Mouse (Mus musculus) lung, postnatal 4 days (tissue): Measurements from ENCODE around the gene Rps27l.

Source experiments
- DNase-seq, 2 experiments: peaks; one replicate each; pipeline ENCODE4 v3.0.0; 2021

Gene Rps27l

GRCm38 (mm10) chr9:66920488-66921279 is 25.2 kb upstream of the Rps27l start:
- no peak for DNase-seq

- DNase-seq, result no peak
These were observed 23.8 kb upstream of the Rps27l start for GRCm38 (mm10) chr9:66922076-66922475.

- no peak for DNase-seq
These were observed 20.0 kb upstream of the Rps27l start for GRCm38 (mm10) chr9:66925853-66926252.

GRCm38 (mm10) chr9:66927696-66928402 is 18.0 kb upstream of the Rps27l start:
- no peak for DNase-seq

GRCm38 (mm10) chr9:66930351-66930750 is 15.5 kb upstream of the Rps27l start:
- DNase-seq, result no peak

- no peak for DNase-seq
These were observed 11.7 kb upstream of the Rps27l start for GRCm38 (mm10) chr9:66933869-66934808.

- peak; percentile 40 to 70 for DNase-seq
These were observed 8.4 kb upstream of the Rps27l start for GRCm38 (mm10) chr9:66937507-66937906.

- DNase-seq, result peak in 1 of 2 experiments; percentile 49
These were observed 7.0 kb upstream of the Rps27l start for GRCm38 (mm10) chr9:66938836-66939235.

GRCm38 (mm10) chr9:66945161-66945560 is 725 bp upstream of the Rps27l start:
- no peak for DNase-seq

GRCm38 (mm10) chr9:66948536-66948935 is 2.6 kb downstream of the Rps27l start:
- DNase-seq, result no peak

GRCm38 (mm10) chr9:66952321-66952720 is 6.4 kb downstream of the Rps27l start:
- DNase-seq, result no peak

GRCm38 (mm10) chr9:66952886-66953285 is 7.0 kb downstream of the Rps27l start:
- DNase-seq, result no peak

- no peak for DNase-seq
These were observed 11.6 kb downstream of the Rps27l start for GRCm38 (mm10) chr9:66957451-66957850.

- DNase-seq, result no peak
These were observed 15.6 kb downstream of the Rps27l start for GRCm38 (mm10) chr9:66961478-66961877.

- DNase-seq, result peak; percentile 26 to 54
These were observed 21.6 kb downstream of the Rps27l start for GRCm38 (mm10) chr9:66967492-66967891.

- DNase-seq, result no peak
These were observed 25.2 kb downstream of the Rps27l start for GRCm38 (mm10) chr9:66971116-66971515.

- peak; percentile 90 to 93 for DNase-seq
These were observed 28.9 kb downstream of the Rps27l start for GRCm38 (mm10) chr9:66974721-66975225.

GRCm38 (mm10) chr9:66975239-66975645 is 29.4 kb downstream of the Rps27l start, which contains the start of gene Lactb:
Gene Lactb, minus strand, starts transcription at chr9:66975484.
- DNase-seq, result peak; percentile 96 to 97

GRCm38 (mm10) chr9:66977121-66977520 is 31.2 kb downstream of the Rps27l start:
- DNase-seq, result no peak

GRCm38 (mm10) chr9:66977982-66978381 is 32.1 kb downstream of the Rps27l start:
- no peak for DNase-seq

- no peak for DNase-seq
These were observed 32.6 kb downstream of the Rps27l start for GRCm38 (mm10) chr9:66978468-66978867.

- DNase-seq, result peak; percentile 74 to 87
These were observed 34.6 kb downstream of the Rps27l start for GRCm38 (mm10) chr9:66980458-66980857.

- DNase-seq, result no peak
These were observed 36.2 kb downstream of the Rps27l start for GRCm38 (mm10) chr9:66982085-66982484.
